Mouse (Mus musculus): ENCODE results near the gene Nrxn3.

Nrxn3 gene

DNA sequence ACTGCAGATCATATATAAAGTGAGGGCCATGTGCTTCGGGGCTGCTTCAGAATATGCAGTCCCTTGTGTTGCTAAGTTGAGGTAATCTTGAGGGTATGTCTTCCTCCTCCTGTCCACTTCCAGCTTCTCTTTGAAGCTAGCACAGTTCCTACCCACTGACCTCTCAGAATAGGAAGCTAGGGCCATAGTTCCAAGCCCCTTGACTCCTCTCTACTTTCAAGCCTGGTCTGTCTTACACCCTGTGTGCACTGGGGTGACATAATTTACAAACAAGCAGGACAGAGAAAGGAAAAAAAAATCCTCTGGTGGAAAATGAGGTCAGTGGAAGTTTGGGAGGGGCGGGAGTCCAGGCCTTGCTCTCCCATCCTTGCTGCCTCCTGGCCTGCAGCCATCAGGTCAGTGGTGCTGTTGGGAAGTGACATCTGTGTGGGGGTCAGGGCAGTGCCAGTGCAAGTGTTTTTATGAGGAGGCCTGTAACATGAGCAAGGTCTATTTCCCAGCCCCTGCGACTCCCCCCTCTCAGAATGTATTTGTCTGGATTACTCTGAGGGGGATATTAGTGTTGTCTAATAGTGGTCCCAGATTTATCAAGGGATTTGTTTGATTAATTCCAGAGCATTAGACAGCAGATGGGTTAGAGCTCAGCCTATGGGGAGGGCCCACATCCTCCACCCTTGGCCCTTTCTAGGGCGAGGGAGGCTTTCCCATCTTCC, 96.1 kb downstream of the Nrxn3 start:
- peak; percentile 16 for DNase-seq

DNA sequence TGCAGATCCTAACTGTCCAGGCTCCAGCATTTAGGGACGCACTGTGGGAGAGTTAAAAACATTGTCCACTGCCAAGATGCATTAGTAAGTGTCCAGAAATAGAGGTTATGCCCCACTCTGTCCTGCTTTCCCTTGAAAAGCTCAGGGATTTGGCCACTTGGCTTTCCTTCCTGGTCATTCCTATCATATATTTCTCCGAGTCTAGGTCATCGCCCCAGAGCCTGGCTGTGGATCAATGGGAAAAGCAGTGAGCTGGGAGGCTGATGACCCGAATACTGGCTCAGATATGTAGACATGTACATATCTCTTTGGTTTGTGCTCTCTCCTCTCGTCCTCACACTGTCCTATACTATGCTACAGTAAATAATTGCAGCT, 96.6 kb downstream of the Nrxn3 start:
- DNase-seq = no peak

DNA sequence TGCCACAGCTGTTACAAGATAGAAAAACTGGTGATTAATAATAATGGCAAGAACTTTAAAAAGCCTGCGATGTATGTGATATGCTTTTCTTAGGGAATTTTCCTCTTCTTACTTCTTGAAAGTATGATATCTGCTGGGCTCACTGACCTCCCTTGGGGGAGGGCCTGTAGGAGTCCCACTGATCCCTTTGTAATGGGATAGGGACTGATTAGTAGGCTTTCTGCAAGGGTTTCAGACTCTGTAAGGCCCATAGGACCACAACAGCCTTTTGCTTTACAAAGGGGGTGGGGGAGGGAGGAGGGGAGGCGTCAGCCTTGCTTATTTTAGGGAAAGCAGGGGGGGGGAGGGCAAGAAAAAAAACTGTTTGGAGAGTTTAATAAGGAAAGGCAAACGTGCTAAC, 97.5 kb downstream of the Nrxn3 start:
- no peak for DNase-seq

DNA sequence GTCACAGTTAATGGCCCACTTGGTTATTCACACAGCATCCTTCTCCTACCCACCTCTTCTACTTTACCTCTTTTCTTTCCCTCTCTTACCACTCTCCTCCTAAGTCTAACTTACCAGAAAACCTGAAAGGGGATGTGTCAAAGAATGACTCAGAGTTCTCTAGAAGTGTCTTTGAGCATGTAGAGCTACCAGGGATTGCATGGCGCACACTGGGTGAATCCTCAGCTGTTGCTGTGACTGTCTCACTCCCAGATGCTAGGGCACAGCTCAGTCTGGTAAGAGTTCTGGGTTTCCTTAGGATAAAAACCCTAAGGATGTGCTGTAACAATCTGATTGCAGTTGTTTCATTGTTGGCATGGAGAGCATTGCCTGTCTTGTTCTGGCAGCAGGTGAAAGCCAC, 108.2 kb downstream of the Nrxn3 start:
- no peak for DNase-seq

DNA sequence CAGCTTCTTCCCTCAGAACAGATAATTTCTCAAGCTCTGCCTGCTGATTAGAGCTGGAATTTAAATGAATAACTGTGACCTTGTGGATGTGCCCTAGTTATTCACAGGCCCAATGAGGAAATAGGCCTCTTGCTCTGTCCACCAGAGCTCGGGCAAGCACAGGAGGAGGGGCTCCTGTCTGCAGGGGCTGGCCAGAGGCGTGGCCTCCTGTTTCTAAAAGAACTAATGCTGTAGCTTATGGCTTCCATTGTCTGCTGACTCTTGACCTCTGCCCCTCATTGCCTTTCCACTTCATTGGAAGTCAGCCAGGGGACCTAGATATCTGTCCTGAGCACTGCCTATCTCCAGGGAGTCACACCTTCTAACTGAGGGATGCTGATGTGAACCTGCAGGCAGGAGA, 113.1 kb downstream of the Nrxn3 start:
- DNase-seq = peak; percentile 59

DNA sequence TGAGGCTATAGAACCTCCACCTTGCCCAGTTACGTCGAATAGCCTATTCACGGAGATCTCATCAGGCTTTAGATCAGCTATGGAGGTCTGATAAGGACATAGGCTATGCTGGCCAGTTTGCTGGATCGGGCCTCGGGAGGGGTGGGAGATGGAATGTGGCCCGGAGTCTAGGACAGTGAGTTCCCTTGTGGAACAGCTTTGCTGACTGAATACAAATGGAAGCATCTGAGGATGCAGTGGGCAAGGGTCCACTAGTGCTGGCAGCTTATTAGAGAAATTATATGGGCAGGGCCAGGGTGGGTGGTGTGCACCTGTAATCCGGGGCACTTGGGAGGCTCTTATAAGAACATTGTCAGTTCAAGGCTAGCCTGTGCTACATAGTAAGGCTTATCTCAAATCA, 117.0 kb downstream of the Nrxn3 start:
- no peak for DNase-seq

DNA sequence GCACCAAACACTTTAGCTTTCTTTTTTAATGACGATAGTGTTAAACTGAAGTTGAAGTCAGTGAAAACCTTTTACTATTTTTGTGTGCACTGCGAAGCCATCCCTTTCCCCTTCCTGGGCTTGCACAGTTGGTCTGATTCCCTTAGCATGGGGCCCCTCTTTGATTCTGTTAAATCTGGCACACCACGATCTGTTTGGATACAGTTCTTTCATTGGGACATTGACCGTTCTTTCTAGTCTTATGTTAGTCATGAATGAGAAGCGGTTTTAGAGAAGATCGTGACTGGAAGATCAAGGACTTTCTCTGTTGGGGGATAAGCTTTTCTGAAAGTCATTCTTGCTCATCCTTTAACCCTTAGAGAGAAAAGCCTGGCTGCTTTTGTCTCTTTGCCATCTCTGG, 118.7 kb downstream of the Nrxn3 start:
- DNase-seq = no peak

DNA sequence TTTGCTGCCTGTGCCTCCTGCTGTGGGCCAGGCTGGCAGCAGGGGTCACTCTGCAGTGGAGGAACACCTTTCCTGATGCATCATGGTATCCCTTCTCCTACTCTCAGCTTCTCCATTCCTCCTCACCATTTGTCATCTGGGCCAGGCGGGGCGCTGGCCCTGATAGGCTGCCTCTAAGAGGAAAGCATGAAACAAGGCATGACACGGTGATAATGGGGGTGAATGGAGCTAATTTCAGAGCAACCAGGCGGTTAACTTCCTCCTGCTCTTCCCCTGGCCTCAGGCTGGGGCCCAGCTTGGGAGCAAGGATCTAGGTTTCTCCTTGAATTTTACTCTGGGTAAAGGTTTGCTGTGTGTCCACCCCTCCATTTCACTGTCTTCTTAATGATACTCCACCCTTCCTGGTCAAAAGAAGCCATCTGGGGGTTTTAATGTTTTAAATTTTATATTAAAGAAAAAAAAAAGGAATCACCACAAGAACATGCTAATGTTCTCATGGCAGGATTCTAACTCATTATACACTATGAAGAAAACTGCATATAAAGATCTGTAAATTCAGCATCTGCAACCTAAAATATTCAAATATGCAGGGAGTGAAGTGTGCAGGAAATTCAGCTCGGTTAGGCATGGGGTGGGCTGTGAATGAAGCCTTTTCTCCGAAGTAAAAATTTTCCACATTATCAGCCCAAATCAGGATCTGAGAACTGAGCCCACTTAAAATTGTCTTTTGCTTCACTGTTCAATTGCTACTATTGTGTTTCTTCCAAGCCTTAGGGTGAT, 127.9 kb downstream of the Nrxn3 start:
- DNase-seq = peak; percentile 54

DNA sequence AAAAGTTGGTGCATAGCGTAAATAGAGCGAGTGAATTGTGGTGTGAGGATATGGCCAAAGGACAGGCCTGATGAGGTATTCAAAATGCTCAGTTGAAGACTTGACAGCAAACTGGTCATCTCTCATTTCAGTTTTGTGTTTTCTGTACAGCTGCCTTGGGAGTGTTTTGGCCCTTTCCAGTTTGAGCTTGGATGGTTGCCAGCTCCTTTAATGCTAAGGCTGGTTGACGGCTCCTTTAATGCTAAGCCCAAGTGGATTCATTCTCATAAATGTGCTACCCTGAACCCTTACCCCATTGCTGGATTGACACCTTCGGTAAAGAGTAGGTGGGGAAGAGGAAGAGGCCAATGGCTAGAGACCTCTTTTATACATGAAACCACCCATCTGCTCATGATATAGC, 131.4 kb downstream of the Nrxn3 start:
- no peak for DNase-seq

DNA sequence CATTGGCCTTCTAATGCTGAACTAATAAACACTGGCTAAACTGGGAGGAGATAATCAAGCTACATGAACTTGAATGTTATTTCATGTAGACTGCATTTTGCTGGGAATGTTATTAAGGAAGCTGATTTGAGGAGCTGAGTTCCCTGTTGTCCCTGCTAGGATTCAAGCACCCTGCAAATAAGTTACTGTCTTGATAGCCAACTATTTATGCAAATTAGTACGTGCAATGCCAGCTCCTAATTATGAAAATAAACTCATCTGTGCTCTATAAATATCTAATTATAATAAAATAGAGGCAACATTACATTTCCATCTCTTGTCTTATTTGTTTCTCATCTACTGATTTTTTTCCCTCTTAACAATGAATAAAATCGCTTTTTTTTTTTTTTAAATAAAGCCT, 135.0 kb downstream of the Nrxn3 start:
- no peak for DNase-seq

DNA sequence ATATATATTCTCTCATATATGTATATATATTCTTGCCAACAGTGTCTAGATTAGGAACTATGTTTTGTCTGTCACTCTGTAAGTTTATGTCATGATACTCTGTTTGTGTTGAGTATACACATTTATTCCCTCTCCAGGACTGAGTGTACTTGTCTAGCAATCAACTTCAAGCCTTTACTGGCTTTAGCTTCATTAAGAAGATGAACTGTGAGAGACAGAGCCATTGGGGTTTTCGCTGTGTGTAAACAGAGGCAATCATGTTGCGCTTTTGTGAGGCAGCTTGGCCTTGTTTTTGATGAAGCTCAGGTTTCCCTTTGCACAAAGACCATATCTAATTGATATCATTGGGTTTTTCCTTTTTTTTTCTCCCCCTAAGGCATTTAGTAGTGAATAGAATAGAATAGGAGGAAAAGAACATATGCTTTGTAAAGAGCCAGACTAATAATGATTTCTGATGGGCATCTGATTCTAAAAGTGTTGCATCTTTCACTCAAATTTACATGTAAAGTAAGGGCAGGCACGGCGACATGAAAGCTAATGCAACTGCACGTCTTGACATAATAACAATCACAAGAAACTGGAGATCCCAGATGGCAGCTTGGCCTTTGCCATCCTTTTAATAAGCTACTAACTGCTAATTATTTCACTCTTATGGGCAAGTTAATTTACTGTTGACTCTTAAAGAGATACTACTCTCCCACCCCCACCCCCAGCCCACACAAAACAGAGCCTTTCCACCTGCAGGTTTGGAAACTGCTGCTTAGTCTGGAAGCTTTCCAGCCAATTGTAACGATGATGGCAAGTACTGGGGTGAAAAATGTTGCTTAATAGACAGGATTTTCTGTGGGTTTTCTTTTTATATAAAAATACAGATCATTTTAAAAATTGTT, 137.0 kb downstream of the Nrxn3 start:
- DNase-seq = no peak

DNA sequence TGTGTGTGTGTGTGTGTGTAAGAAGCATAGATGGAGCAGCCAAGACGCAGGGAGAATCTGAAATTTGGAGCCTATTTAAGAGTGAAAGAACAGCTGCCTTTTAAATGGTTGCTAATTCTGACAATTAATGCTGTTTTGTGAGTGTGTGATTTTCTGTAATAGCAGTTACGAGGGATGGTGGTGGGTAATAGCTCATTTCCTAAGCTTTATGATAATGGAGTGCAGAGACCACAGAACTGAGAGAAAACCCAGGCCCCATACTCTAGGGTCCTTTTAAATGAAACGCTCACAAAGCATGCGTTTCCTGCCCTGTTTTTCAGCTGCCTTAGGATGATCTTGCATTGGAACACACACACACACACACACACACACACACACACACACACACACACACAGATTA, 137.7 kb downstream of the Nrxn3 start:
- no peak for DNase-seq

DNA sequence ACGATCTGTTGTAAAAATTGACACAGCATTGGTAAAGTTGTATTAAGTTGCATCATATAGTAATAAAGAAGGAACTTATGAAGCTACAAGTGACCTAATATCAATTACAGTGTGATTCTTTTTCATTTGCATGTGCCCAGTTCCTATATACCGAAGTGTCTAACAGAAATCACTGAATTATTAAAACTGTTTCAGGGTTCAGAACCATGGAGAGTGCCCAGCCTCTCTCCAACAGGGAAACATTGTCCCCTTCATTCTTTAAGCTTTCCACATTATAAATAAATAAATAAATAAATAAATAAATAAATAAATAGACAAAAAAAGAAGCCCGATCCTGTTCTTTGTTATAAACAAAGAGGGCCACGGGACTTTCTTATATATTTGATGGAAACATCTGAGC, 140.4 kb downstream of the Nrxn3 start:
- peak; percentile 30 for DNase-seq

DNA sequence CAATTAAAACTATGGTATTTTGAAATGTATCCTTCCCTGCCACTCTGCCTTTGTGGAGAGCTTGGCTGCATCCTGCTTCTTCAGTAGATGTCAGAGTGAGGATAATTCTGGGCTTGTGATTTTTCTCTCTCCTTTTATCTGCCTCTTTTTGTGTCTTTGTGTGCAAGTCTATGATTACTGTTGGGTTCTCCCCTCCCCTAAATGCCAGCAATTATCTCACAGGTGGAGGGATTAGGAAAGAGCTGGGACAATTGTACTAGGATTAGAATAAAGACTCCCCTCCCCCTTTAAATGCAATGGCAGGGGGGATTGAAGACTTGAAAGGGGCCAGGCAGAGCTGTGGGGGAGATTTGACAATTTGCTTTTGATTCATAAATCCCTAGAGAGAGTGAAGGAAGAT, 145.6 kb downstream of the Nrxn3 start:
- DNase-seq = no peak

DNA sequence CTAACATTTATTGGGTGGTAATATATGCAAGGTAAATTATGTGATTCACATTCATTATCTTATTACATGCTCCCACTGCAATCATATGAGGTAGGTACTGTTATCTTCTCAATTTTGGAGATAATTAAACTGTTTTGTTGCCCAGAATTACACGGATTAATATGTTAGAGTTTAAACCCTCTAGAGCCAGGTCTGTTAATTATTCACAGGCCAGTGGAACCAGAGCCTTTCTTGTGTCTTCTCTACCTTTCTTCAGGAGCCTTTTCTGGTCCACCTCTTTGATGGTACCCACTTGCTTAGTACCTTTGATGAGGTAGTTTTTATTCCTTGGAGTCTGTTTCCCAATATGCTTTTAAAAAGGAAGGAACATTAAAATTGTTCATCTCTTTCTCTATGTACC, 174.7 kb downstream of the Nrxn3 start:
- no peak for DNase-seq

DNA sequence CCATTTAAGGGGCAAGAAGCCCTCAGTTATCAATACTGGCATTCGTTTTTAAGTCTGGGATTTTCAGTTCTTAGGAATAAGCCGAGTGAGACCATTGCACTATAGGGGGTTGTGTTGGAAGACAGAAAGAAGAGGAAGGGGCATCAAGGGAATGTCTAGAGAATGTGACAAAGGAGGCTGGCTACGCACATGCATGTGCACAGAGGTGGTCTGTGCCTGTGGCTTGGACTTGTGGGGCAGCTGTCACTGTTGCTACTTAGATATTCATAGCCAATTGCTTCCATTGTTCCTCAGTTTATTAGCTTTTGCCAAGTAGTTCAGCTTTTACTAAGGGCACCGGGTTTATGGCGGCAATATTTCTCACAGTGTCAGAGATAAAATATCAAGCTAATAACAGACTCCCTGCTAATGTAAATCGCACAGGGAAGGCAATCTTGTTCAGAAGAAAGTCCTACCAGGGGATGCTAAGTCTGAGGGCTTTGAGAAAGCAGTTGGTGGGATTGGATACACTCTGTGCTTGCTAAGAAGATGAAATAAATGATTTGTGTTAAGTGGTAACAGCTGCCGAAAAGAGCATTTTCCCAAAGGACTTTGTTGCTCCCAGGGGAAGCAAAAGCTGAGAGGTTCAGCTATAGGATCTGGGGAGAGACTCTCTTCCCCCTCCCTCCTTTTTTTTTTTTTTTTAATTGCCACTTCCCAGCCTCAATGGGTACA, 177.5 kb downstream of the Nrxn3 start:
- DNase-seq = peak; percentile 8

DNA sequence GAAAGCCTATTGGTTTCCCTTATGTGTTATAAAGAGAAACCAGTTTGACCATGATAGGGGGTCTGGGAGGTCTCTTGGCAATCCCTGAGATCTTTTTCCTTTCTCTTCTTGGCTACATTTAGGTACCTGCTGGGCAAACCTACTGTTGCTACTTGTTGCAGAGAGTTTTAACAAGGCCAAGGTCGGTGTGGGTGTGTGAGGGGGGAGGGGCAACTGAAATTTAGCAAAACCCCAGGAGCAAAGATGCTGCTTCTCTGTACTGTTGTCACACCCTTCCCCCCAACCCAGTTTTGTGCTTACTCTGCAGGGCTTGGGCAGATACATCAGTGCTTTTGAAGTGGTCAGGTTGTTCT, 178.0 kb downstream of the Nrxn3 start:
- DNase-seq = no peak

DNA sequence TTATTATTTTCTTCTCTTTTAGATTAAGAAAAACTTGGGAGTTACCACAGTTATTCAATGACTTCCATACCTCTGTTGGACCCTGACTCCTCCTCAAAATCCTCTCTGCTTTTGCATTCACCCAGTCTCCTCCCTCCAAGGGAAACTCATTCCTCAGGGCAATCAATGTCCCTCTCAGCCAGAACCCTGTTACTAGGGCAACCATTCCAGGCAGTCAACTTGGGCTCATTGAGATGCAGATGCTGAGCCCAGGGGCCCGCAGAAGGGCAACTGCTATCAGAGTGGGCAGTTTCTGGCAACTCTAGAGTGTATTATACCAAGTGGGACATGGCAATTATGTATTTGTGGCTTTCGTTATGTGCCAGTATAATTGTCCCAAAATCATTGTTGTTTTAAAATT, 188.1 kb downstream of the Nrxn3 start:
- peak; percentile 78 for DNase-seq

DNA sequence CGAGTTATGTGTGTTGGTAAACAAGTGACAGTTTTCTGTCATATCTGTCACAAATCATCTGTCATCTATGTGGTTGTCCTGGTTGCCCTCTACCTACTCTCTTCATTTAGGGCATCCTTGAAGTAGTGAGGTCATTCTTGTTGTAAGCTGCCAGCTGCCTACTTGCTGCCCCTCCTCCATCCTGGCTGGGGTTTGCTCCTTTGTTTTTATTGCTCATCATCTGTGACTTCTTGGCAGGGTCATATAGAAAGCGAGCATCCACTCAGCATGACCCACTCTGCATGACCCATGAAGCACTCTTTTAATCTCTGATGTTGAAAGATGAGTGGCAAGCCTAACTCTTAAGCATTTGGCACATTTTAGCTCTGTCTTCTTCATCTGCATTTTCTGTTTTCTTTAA, 194.1 kb downstream of the Nrxn3 start:
- DNase-seq = no peak

DNA sequence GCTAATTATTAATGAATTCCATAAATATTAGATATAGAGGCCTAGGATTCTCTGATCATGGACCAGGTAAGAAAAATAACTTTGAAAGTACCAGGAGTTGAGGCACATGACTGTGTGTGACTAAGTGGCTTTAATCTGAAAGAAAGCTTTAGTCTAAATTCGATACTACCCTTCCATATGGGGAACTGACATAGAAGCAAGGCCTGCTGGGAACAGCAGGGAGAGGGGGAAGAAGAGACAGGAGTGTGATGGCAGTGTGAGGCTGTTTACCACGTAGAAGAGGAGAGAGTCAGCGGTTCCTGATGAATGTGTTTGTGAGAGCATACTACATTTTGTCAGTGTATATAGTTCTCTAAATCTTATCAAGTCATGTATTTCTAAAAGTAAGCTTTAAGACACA, 202.2 kb downstream of the Nrxn3 start:
- DNase-seq = no peak

DNA sequence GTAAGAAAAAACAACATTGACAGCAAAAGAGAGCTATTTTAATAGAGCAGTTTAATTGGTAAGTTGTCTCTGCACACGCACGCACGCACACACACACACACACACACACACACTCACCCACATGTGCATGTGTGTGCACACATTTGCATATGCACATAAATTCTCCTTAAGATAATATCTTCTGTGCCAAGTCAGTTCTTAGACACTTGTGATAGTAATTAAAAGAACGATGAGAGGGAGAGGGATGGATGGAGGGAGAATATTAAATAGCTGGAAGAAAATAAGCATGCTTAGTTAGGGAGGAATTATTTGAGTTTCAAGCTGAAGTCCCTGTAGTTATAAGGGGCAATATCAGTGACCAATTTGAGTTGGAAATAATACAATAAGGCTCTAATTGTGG, 203.6 kb downstream of the Nrxn3 start:
- no peak for DNase-seq

DNA sequence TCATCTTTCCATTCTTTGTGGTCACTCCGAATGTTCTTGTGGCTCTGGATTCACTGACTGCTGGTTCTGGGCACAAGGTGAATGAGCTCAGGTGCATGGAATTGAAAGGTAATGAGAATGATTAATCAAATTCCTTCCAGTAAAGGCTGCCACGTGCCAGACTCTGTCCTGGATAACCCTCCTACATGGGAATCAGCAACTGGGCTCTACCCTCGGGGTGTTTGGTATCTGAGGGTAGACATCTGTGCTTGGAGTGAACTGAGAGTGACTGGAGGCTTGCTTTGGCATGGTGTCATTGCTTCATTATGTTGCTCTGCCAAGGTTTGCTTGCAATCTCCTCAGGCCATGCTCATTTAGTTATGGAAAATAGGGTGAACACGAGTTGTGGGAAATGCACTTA, 209.0 kb downstream of the Nrxn3 start:
- no peak for DNase-seq

DNA sequence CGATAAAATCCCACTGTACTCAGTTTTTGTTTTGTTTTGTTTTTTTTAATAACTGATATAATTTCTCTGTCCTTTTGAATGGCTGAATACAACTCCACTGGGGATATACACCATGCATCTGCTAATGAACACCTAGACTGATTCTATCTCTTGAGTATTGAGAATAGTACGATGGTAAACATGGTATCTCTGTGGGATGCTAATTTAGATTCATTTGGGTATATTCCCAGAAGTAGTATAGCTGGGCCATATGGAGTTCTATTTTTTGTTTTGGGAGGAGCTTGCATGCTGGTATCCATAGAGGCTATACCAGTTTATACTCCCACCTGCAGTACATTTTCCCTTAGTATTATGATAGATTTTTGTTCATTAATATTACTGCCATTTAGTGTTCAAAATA, 217.0 kb downstream of the Nrxn3 start:
- DNase-seq = no peak
